Mouse (Mus musculus) midbrain, embryonic 15.5 days (tissue): Measurements from ENCODE around the gene Camta1. TPM values are rescaled to one million over a fixed set of nuclear protein-coding genes. Genes with fewer than 3 reads are reported as not detected.

Experiments
- ATAC-seq: fragments of 200-750 bp; cut with Nextera tagmentation; replicated peaks from 2 replicates; pipeline ENCODE4 v1.8.0; 2017; ENCODE audit warnings: moderate TSS enrichment
- H3K27ac ChIP-seq: fragments of 300-500 bp; sonication (generic); 2 replicates; pipeline ENCODE4 v1.5.1; 2015; ENCODE audit warnings: mild to moderate bottlenecking, inconsistent platforms
- H3K27me3 ChIP-seq: fragments of 300-500 bp; sonication (generic); replicated peaks from 2 replicates; pipeline ENCODE4 v1.6.1; 2015; ENCODE audit warnings: inconsistent platforms
- H3K36me3 ChIP-seq: fragments of 300-500 bp; sonication (generic); replicated peaks from 2 replicates; pipeline ENCODE4 v1.6.1; 2015; ENCODE audit warnings: inconsistent platforms
- H3K4me1 ChIP-seq: fragments of 300-500 bp; sonication (generic); 2 replicates; pipeline ENCODE4 v1.6.1; 2015; ENCODE audit warnings: inconsistent platforms
- H3K4me2 ChIP-seq: fragments of 300-500 bp; sonication (generic); 2 replicates; pipeline ENCODE4 v1.6.1; 2015; ENCODE audit warnings: inconsistent platforms, mild to moderate bottlenecking, moderate library complexity
- H3K4me3 ChIP-seq: fragments of 300-500 bp; sonication (generic); 2 replicates; pipeline ENCODE4 v1.5.1; 2015; ENCODE audit warnings: mild to moderate bottlenecking, inconsistent platforms
- H3K9ac ChIP-seq: fragments of 300-500 bp; sonication (generic); 2 replicates; pipeline ENCODE4 v1.6.1; 2015; ENCODE audit warnings: mild to moderate bottlenecking, inconsistent platforms
- H3K9me3 ChIP-seq: fragments of 300-500 bp; sonication (generic); 2 replicates; pipeline ENCODE4 v1.6.1; 2016; ENCODE audit warnings: inconsistent platforms
- WGBS: fragments of 180-500 bp; shearing (Covaris S2); methylation state at CpG from one replicate; pipeline ENCODE4 v1.1.7; 2015; ENCODE audit warnings: mixed read lengths; 5-methylcytosine and 5-hydroxymethylcytosine counted together
- polyA plus RNA-seq: library from polyadenylated mRNA; unstranded; fragments of >200 nt; fragmentation: Nextera tagmentation; extraction: Ambion mirVana; gene quantifications from 2 replicates; pipeline ENCODE4 v1.2.1, GENCODE M21; 2015

Camta1 gene
- polyA plus RNA-seq, 1 experiment from 2014 or later = 156 TPM

GRCm38 (mm10) chr4:151132493-151132892, 729.2 kb downstream of the Camta1 start:
- ATAC-seq = no peak
- H3K27me3 ChIP-seq = no peaks in the 10 kb centered on the region
- no peaks in the 10 kb centered on the region for H3K36me3 ChIP-seq
- 85% methylated on average over 9 of the region's 9 CpGs for WGBS
- no peak overlapping the region for H3K4me2 ChIP-seq
- no peak overlapping the region for H3K9ac ChIP-seq
- H3K4me3 ChIP-seq = no peak overlapping the region
- H3K27ac ChIP-seq = no peak overlapping the region
- peaks cover 31% of the 10 kb centered on the region for H3K4me1 ChIP-seq
- no peaks in the 10 kb centered on the region for H3K9me3 ChIP-seq

GRCm38 (mm10) chr4:151130756-151131490, 730.8 kb downstream of the Camta1 start:
- Histone ChIP-seq H3K9ac (no peak overlapping the region), H3K36me3 (no peaks in the 10 kb centered on the region), H3K4me1 (peaks cover 46% of the 10 kb centered on the region), H3K4me2 (no peak overlapping the region), H3K27me3 (no peaks in the 10 kb centered on the region), H3K27ac (peak overlapping the region; percentile 100), H3K9me3 (no peaks in the 10 kb centered on the region), H3K4me3 (no peak overlapping the region)
- no peak for ATAC-seq
- WGBS = 47% methylated on average over 9 of the region's 9 CpGs

- H3K27ac ChIP-seq = peak overlapping the region; percentile 100
- no peaks in the 10 kb centered on the region for H3K9me3 ChIP-seq
- 56% methylated on average over 16 of the region's 16 CpGs for WGBS
- H3K9ac ChIP-seq = peak overlapping the region; percentile 83; the same call in 1 of the 2 replicates
- H3K27me3 ChIP-seq = no peaks in the 10 kb centered on the region
- ATAC-seq = no peak; the same call in 1 of the 2 replicates
- peak overlapping the region; percentile 68 for H3K4me2 ChIP-seq
- H3K4me1 ChIP-seq = peaks cover 56% of the 10 kb centered on the region
- peak overlapping the region; percentile 47 for H3K4me3 ChIP-seq
- no peaks in the 10 kb centered on the region for H3K36me3 ChIP-seq
These were observed 731.7 kb downstream of the Camta1 start for GRCm38 (mm10) chr4:151129725-151130557.

- ATAC-seq = peak; percentile 85
- under 1% methylated on average over 69 of the region's 69 CpGs for WGBS
These were observed 732.8 kb downstream of the Camta1 start for GRCm38 (mm10) chr4:151128641-151129541.

GRCm38 (mm10) chr4:151127636-151128548, 733.8 kb downstream of the Camta1 start:
- H3K4me3 ChIP-seq = peak overlapping the region; percentile 47
- H3K36me3 ChIP-seq = no peaks in the 10 kb centered on the region
- H3K4me2 ChIP-seq = peak overlapping the region; percentile 68
- no peaks in the 10 kb centered on the region for H3K9me3 ChIP-seq
- peak overlapping the region; percentile 100 for H3K27ac ChIP-seq
- peaks cover 58% of the 10 kb centered on the region for H3K4me1 ChIP-seq
- peak; percentile 60 for ATAC-seq
- H3K27me3 ChIP-seq = no peaks in the 10 kb centered on the region
- H3K9ac ChIP-seq = peak overlapping the region; percentile 83
- 3% methylated on average over 9 of the region's 10 CpGs for WGBS

More at GRCm38 (mm10) chr4:151128641-151129541, 732.8 kb downstream of the Camta1 start:
- Histone ChIP-seq H3K4me1 (peaks cover 58% of the 10 kb centered on the region), H3K4me2 (peak overlapping the region; percentile 68), H3K4me3 (peak overlapping the region; percentile 47), H3K9me3 (no peaks in the 10 kb centered on the region), H3K27me3 (no peaks in the 10 kb centered on the region), H3K36me3 (no peaks in the 10 kb centered on the region), H3K27ac (peak overlapping the region; percentile 100), H3K9ac (peak overlapping the region; percentile 83)

GRCm38 (mm10) chr4:151118883-151119282, 742.8 kb downstream of the Camta1 start:
- H3K4me3 ChIP-seq = no peak overlapping the region

GRCm38 (mm10) chr4:151114574-151114973, 747.1 kb downstream of the Camta1 start:
- Histone ChIP-seq H3K27ac (no peak overlapping the region), H3K9me3 (no peaks in the 10 kb centered on the region), H3K4me2 (no peak overlapping the region), H3K9ac (no peak overlapping the region), H3K4me1 (no peaks in the 10 kb centered on the region; the same call in 1 of the 2 replicates), H3K27me3 (no peaks in the 10 kb centered on the region), H3K4me3 (no peak overlapping the region), H3K36me3 (0 out of 2 replicates have a peak, but pooled peaks cover 2% of the 10 kb centered on the region)
- ATAC-seq = no peak
- WGBS = 90% methylated on average over 7 of the region's 7 CpGs

More at GRCm38 (mm10) chr4:151118883-151119282, 742.8 kb downstream of the Camta1 start:
- H3K4me1 ChIP-seq = no peaks in the 10 kb centered on the region
- 80% methylated on average over 3 of the region's 3 CpGs for WGBS
- H3K9me3 ChIP-seq = no peaks in the 10 kb centered on the region
- no peak overlapping the region for H3K4me2 ChIP-seq
- H3K27me3 ChIP-seq = no peaks in the 10 kb centered on the region
- H3K36me3 ChIP-seq = 0 out of 2 replicates have a peak, but pooled peaks cover 2% of the 10 kb centered on the region
- ATAC-seq = no peak
- H3K9ac ChIP-seq = no peak overlapping the region
- no peak overlapping the region for H3K27ac ChIP-seq

- H3K27me3 ChIP-seq = no peaks in the 10 kb centered on the region
- no peaks in the 10 kb centered on the region for H3K9me3 ChIP-seq
- H3K4me2 ChIP-seq = no peak overlapping the region
- no peak overlapping the region for H3K27ac ChIP-seq
- no peaks in the 10 kb centered on the region for H3K36me3 ChIP-seq
- no peak for ATAC-seq
- H3K4me1 ChIP-seq = peaks cover 10% of the 10 kb centered on the region
- no peak overlapping the region for H3K4me3 ChIP-seq
- 71% methylated on average over 8 of the region's 8 CpGs for WGBS
- H3K9ac ChIP-seq = no peak overlapping the region
These were observed 750.5 kb downstream of the Camta1 start for GRCm38 (mm10) chr4:151111226-151111625.

- Histone ChIP-seq H3K27me3 (no peaks in the 10 kb centered on the region), H3K36me3 (no peaks in the 10 kb centered on the region), H3K4me2 (peak overlapping the region; percentile 70), H3K4me3 (peak overlapping the region; percentile 85), H3K9me3 (no peaks in the 10 kb centered on the region), H3K9ac (peak overlapping the region; percentile 77), H3K4me1 (peaks cover 33% of the 10 kb centered on the region), H3K27ac (peak overlapping the region; percentile 98)
- 2% methylated on average over 19 of the region's 20 CpGs for WGBS
- peak; percentile 48; the same call in 1 of the 2 replicates for ATAC-seq
These were observed 752.8 kb downstream of the Camta1 start for GRCm38 (mm10) chr4:151108834-151109241.

GRCm38 (mm10) chr4:151108028-151108771, 753.5 kb downstream of the Camta1 start:
- Histone ChIP-seq H3K27me3 (no peaks in the 10 kb centered on the region), H3K9ac (peak overlapping the region; percentile 93), H3K4me2 (peak overlapping the region; percentile 70), H3K27ac (peak overlapping the region; percentile 98), H3K4me1 (peaks cover 38% of the 10 kb centered on the region), H3K4me3 (peak overlapping the region; percentile 85), H3K36me3 (no peaks in the 10 kb centered on the region), H3K9me3 (no peaks in the 10 kb centered on the region)
- peak; percentile 98 for ATAC-seq
- WGBS = under 1% methylated on average over 101 of the region's 101 CpGs
